Mouse (Mus musculus) liver, embryonic 14.5 days (tissue): Measurements from ENCODE around the gene Mthfd1.

ENCODE experiments used
- CTCF ChIP-seq: IDR thresholded peaks from 2 replicates; pipeline ENCODE4 v1.5.1; 2016; ENCODE audit warnings: antibody characterized with exemption, low read depth, control low read depth
- EP300 ChIP-seq: IDR thresholded peaks from 2 replicates; pipeline ENCODE4 v1.6.1; 2016; ENCODE audit warnings: antibody characterized with exemption, low read depth

GRCm38 (mm10) chr12:76260673-76261072 lies 5.6 kb downstream of the Mthfd1 start:
- TF ChIP-seq EP300 (no peak), CTCF (no peak)
